Mouse (Mus musculus) hindbrain, embryonic 14.5 days (tissue): ENCODE measurements around the gene Sema4a. TPM values are rescaled to one million over a fixed set of nuclear protein-coding genes. Genes with fewer than 3 reads are reported as not detected.

Experiments used
- ATAC-seq: fragments of 200-750 bp; cut with Nextera tagmentation; 2 replicates; pipeline ENCODE4 v1.8.0; 2017; ENCODE audit warnings: moderate number of reproducible peaks, mild to moderate bottlenecking, moderate TSS enrichment, moderate library complexity; ENCODE audit not compliant: low FRiP score
- DNase-seq: peaks from one replicate; pipeline ENCODE4 v3.0.0-alpha.2; 2015; ENCODE audit warnings: low spot score
- H3K27ac ChIP-seq: fragments of 300-500 bp; sonication (generic); 2 replicates; pipeline ENCODE4 v1.5.1; 2014; ENCODE audit warnings: mild to moderate bottlenecking, moderate library complexity
- H3K27me3 ChIP-seq: fragments of 300-500 bp; sonication (generic); 2 replicates; pipeline ENCODE4 v1.6.1; 2014; ENCODE audit warnings: mild to moderate bottlenecking, low read length, mixed read lengths; ENCODE audit not compliant: control insufficient read depth, insufficient read depth
- H3K36me3 ChIP-seq: fragments of 300-500 bp; sonication (generic); replicated peaks from 2 replicates; pipeline ENCODE4 v1.6.1; 2014; ENCODE audit not compliant: control insufficient read depth, insufficient read depth
- H3K4me1 ChIP-seq: fragments of 300-500 bp; sonication (generic); replicated peaks from 2 replicates; pipeline ENCODE4 v1.6.1; 2014; ENCODE audit warnings: antibody characterized with exemption, low read length, mixed read lengths; ENCODE audit not compliant: control insufficient read depth, insufficient read depth
- H3K4me2 ChIP-seq: fragments of 300-500 bp; sonication (generic); replicated peaks from 2 replicates; pipeline ENCODE4 v1.6.1; 2014; ENCODE audit warnings: mild to moderate bottlenecking, moderate library complexity
- H3K4me3 ChIP-seq: fragments of 300-500 bp; sonication (generic); replicated peaks from 2 replicates; pipeline ENCODE4 v1.5.1; 2014; ENCODE audit warnings: mild to moderate bottlenecking, low read length
- H3K9ac ChIP-seq: fragments of 300-500 bp; sonication (generic); 2 replicates; pipeline ENCODE4 v1.6.1; 2014
- H3K9me3 ChIP-seq: fragments of 300-500 bp; sonication (generic); 2 replicates; pipeline ENCODE4 v1.6.1; 2016; ENCODE audit warnings: low read length; ENCODE audit not compliant: control insufficient read depth
- WGBS: fragments of 180-500 bp; shearing (Covaris S2); extraction: QIAGEN DNeasy Blood & Tissue Kit; methylation state at CpG from one replicate; pipeline ENCODE4 v1.1.7; 2014; 5-methylcytosine and 5-hydroxymethylcytosine counted together
- polyA plus RNA-seq: library from polyadenylated mRNA; unstranded; fragments of >200 nt; fragmentation: Nextera tagmentation; extraction: Ambion mirVana; gene quantifications from 2 replicates; pipeline ENCODE4 v1.2.1, GENCODE M21; 2014

Gene Sema4a
- polyA plus RNA-seq, 1 experiment from 2014 or later: 21.5 TPM

DNA sequence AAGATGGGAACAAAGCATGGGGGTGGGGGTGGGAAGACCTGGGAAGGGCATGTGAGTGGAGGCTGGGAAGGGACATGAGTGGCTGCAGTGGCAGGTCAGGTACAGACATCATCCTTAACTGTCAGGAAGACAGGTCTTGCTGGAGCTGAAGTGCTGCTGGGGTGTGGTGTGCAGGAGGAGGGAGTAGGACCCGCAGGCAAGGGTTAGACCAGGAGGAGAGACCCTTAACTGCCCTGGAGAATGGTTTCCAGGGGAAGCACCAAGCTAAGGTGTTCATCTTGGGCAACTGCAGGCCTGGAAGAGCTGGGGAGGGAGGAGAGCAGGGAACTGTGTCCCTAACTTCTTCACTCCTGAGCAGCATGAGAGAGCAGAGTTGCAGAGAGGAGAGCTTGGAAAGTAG, 26.4 kb upstream of the Sema4a start:
- no peak overlapping the region for H3K4me2 ChIP-seq
- peaks cover 52% of the 10 kb centered on the region for H3K27me3 ChIP-seq
- H3K36me3 ChIP-seq: peaks cover 28% of the 10 kb centered on the region
- no peak overlapping the region for H3K9ac ChIP-seq
- ATAC-seq: no peak
- WGBS: 65% methylated on average over 1 of the region's 1 CpGs
- H3K27ac ChIP-seq: no peak overlapping the region
- DNase-seq: no peak
- H3K4me3 ChIP-seq: no peak overlapping the region
- no peaks in the 10 kb centered on the region for H3K9me3 ChIP-seq
- H3K4me1 ChIP-seq: peaks cover 2% of the 10 kb centered on the region

DNA sequence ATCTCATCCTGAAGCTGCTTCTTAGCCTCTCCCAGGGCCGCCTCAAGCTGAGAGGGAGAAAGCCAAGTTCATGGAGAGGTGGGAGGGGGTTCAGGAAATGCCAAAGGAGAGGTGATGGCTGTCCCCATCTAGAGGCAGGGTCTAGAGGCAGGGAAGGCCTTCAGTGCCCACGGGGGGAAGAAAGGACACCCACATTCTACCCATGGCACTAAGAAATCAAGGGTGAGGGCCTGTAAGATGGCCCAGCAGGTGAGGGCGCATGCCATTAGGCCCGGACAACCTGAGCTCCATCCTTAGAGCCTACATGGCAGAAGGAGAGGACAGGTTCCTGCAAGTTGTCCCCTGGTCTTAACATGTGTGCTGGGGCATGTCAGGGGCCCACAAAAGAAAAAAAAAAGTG, 25.9 kb upstream of the Sema4a start:
- H3K27ac ChIP-seq: no peak overlapping the region

GRCm38 (mm10) chr3:88486043-88486442, 25.1 kb upstream of the Sema4a start:
- Histone ChIP-seq H3K27me3 (peaks cover 53% of the 10 kb centered on the region), H3K27ac (no peak overlapping the region), H3K4me2 (no peak overlapping the region), H3K36me3 (peaks cover 30% of the 10 kb centered on the region), H3K9me3 (no peaks in the 10 kb centered on the region), H3K9ac (no peak overlapping the region), H3K4me1 (no peaks in the 10 kb centered on the region; the same call in 1 of the 2 replicates), H3K4me3 (no peak overlapping the region)
- ATAC-seq (no peak), DNase-seq (no peak)
- WGBS: 68% methylated on average over 5 of the region's 5 CpGs

More for the DNA sequence above, 25.9 kb upstream of the Sema4a start:
- Histone ChIP-seq H3K4me3 (no peak overlapping the region), H3K4me1 (no peaks in the 10 kb centered on the region; the same call in 1 of the 2 replicates), H3K36me3 (peaks cover 30% of the 10 kb centered on the region), H3K9me3 (no peaks in the 10 kb centered on the region), H3K4me2 (no peak overlapping the region), H3K27me3 (peaks cover 53% of the 10 kb centered on the region), H3K9ac (no peak overlapping the region)
- DNase-seq (no peak), ATAC-seq (no peak)
- WGBS: 83% methylated on average over 4 of the region's 4 CpGs

DNA sequence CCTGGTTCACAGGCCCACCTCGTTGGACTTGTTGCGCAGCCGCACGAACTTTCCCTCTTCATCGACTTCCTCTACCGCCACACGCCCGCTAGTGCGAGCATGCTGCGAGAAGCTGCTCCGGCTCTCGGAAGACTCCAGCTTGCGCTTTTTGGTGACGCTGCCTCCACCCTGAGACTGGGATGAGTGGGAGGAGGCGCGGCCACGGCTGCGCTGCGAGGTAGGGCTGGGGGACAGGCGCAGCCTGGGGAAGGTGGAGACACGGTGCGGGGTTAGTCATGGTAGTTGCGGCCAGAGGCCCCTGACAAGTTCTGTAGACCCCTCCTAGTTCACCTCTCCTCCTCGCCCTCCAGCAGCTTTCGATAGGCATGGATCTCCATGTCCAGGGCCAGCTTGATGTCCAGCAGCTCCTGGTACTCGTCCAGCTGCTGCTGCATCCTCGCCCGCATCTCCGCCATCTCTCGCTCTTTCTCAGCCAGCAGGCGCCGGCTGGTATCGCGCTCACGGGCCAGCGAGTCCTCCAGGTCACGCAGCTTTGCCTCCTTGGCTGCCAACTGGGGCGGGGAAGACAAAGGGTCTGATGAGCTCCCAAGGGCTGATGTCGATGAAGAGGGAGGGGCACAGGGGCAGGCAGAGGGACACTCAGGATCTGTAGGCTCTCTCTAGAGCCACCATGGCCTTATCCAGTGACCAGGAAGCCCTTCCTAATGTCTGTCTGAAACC, 23.8 kb upstream of the Sema4a start:
- peaks cover 53% of the 10 kb centered on the region for H3K27me3 ChIP-seq
- H3K9ac ChIP-seq: no peak overlapping the region
- 11% methylated on average over 38 of the region's 39 CpGs for WGBS

GRCm38 (mm10) chr3:88483621-88484020, 22.6 kb upstream of the Sema4a start:
- peak; percentile 83 for DNase-seq
- 14% methylated on average over 5 of the region's 5 CpGs for WGBS
- peak; percentile 55 for ATAC-seq
- peaks cover 53% of the 10 kb centered on the region for H3K27me3 ChIP-seq
- H3K9me3 ChIP-seq: no peaks in the 10 kb centered on the region
- no peak overlapping the region for H3K4me3 ChIP-seq
- H3K4me1 ChIP-seq: no peaks in the 10 kb centered on the region; the same call in 1 of the 2 replicates
- peaks cover 30% of the 10 kb centered on the region for H3K36me3 ChIP-seq
- no peak overlapping the region for H3K9ac ChIP-seq
- no peak overlapping the region for H3K27ac ChIP-seq
- H3K4me2 ChIP-seq: no peak overlapping the region

More for the DNA sequence above, 23.8 kb upstream of the Sema4a start:
- no peak overlapping the region for H3K27ac ChIP-seq
- DNase-seq (no peak), ATAC-seq (no peak)
- no peaks in the 10 kb centered on the region; the same call in 1 of the 2 replicates for H3K4me1 ChIP-seq
- H3K4me2 ChIP-seq: peak overlapping the region; percentile 37
- H3K36me3 ChIP-seq: peaks cover 30% of the 10 kb centered on the region
- no peaks in the 10 kb centered on the region for H3K9me3 ChIP-seq
- peak overlapping the region; percentile 8; the same call in 1 of the 2 replicates for H3K4me3 ChIP-seq

- Histone ChIP-seq H3K36me3 (peaks cover 30% of the 10 kb centered on the region), H3K4me1 (no peaks in the 10 kb centered on the region; the same call in 1 of the 2 replicates)
- no peak for ATAC-seq
Observed at GRCm38 (mm10) chr3:88483141-88483540, 22.2 kb upstream of the Sema4a start.

GRCm38 (mm10) chr3:88482336-88482735, 21.4 kb upstream of the Sema4a start:
- Histone ChIP-seq H3K9ac (no peak overlapping the region), H3K4me3 (no peak overlapping the region), H3K27ac (no peak overlapping the region), H3K4me2 (no peak overlapping the region), H3K27me3 (peaks cover 48% of the 10 kb centered on the region), H3K9me3 (no peaks in the 10 kb centered on the region), H3K4me1 (no peaks in the 10 kb centered on the region; the same call in 1 of the 2 replicates), H3K36me3 (peaks cover 29% of the 10 kb centered on the region)
- DNase-seq (no peak), ATAC-seq (no peak)
- WGBS: 27% methylated on average over 18 of the region's 18 CpGs

More at GRCm38 (mm10) chr3:88483141-88483540, 22.2 kb upstream of the Sema4a start:
- DNase-seq: no peak
- Histone ChIP-seq H3K4me3 (no peak overlapping the region), H3K9me3 (no peaks in the 10 kb centered on the region), H3K27me3 (peaks cover 53% of the 10 kb centered on the region), H3K9ac (no peak overlapping the region), H3K27ac (no peak overlapping the region), H3K4me2 (no peak overlapping the region)
- WGBS: 75% methylated on average over 8 of the region's 8 CpGs

- no peak for DNase-seq
- H3K27me3 ChIP-seq: peaks cover 40% of the 10 kb centered on the region
- no peak overlapping the region for H3K4me2 ChIP-seq
Observed at GRCm38 (mm10) chr3:88481372-88482040, 20.5 kb upstream of the Sema4a start.

DNA sequence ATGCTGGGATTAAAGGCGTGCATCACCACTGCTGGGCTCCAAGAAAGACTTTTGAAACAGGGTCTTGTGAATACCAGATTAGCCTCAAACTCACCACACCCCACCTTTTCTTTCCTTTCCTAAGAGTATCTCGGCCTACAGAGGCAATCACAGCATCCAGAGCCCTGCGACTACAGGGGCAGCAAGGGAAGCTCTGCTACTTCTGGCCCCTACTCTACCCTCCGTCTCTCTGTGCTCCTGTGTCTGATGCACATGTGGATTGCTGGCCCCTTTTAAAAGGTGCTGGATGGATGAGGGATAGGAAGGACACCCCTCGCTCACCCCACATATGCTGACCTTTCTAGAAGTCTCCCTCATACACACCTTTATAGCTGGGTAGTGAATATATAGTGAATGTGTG, 19.7 kb upstream of the Sema4a start:
- WGBS: 86% methylated on average over 5 of the region's 5 CpGs
- DNase-seq (no peak), ATAC-seq (no peak)
- H3K4me1 ChIP-seq: no peaks in the 10 kb centered on the region; the same call in 1 of the 2 replicates
- H3K4me2 ChIP-seq: no peak overlapping the region
- H3K36me3 ChIP-seq: peaks cover 13% of the 10 kb centered on the region; the same call in 1 of the 2 replicates
- peaks cover 32% of the 10 kb centered on the region for H3K27me3 ChIP-seq
- no peak overlapping the region for H3K27ac ChIP-seq
- no peaks in the 10 kb centered on the region for H3K9me3 ChIP-seq
- no peak overlapping the region for H3K9ac ChIP-seq
- no peak overlapping the region for H3K4me3 ChIP-seq

More at GRCm38 (mm10) chr3:88481372-88482040, 20.5 kb upstream of the Sema4a start:
- WGBS: 51% methylated on average over 8 of the region's 8 CpGs
- Histone ChIP-seq H3K9me3 (no peaks in the 10 kb centered on the region), H3K9ac (no peak overlapping the region), H3K4me1 (no peaks in the 10 kb centered on the region; the same call in 1 of the 2 replicates), H3K27ac (no peak overlapping the region), H3K36me3 (peaks cover 21% of the 10 kb centered on the region), H3K4me3 (no peak overlapping the region)
- no peak for ATAC-seq
